In the genomic region with DNA sequence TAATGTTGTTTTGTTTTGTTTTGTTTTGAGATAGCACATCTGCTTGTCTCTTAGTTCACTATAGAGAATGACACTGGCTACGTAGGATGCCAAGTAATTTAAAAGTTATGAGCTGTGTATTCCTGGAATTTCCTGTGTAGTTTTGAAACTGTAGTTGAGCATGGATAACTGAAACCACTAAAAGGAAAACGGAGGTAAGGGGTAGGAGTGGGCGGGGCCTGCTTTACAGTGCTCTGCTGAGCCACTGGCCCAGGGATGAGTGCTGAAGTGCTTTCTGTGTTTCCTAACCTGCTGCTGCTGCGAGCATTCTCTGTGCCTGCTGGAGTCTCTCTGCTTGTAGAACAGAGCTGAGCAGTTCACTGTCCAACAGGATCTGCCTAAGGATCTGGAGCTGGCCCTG, we compare ENCODE assay signal across 20 mouse cellular contexts. TPM values are rescaled to one million over a fixed set of nuclear protein-coding genes. Genes with fewer than 3 reads are reported as not detected.
DNase-seq lines count a peak whose midpoint lies in the region; ATAC-seq lines count a peak whose summit lies in the region.
"Had no signal": no experiment of that assay in that cellular context is flagged by ENCODE, and none has a peak within 500 bp of the region (broad histone marks: within the 10 kb centered on the region; RNA-seq: fewer than 3 reads in every experiment).

No protein-coding gene starts in this region.

- no peaks in the 10 kb centered on the region for H3K27me3 ChIP-seq in embryonic facial prominence, embryonic 13.5 days
- H3K27me3 ChIP-seq in embryonic facial prominence, embryonic 10.5 days (replicated peaks; ENCODE audit: low read depth, poor library complexity, severe bottlenecking): no peaks in the 10 kb centered on the region
- no peaks in the 10 kb centered on the region for H3K27me3 ChIP-seq in liver, embryonic 11.5 days (replicated peaks; ENCODE audit: control insufficient read depth, insufficient read depth, low read length)
- H3K27me3 ChIP-seq in hindbrain, embryonic 11.5 days (ENCODE audit: control insufficient read depth, insufficient read depth, low read length): no peaks in the 10 kb centered on the region
- H3K27me3 ChIP-seq: kidney, embryonic 15.5 days; limb, embryonic 15.5 days; neural tube, embryonic 13.5 days had no signal

- peak overlapping the region; percentile 56; the same call in 1 of the 2 replicates for H3K27ac ChIP-seq in embryonic facial prominence, embryonic 13.5 days
- no peak overlapping the region for H3K27ac ChIP-seq in embryonic facial prominence, embryonic 10.5 days (replicated peaks)
- no peak overlapping the region for H3K27ac ChIP-seq in liver, embryonic 11.5 days (ENCODE audit: low read depth, low read length)
- H3K27ac ChIP-seq in hindbrain, embryonic 11.5 days (ENCODE audit: low read depth, low read length): no peak overlapping the region
- H3K27ac ChIP-seq: hindbrain, postnatal 0 days; kidney, embryonic 15.5 days; limb, embryonic 15.5 days; midbrain, embryonic 10.5 days; neural tube, embryonic 13.5 days had no signal

- peaks cover 28% of the 10 kb centered on the region for H3K4me1 ChIP-seq in embryonic facial prominence, embryonic 13.5 days
- H3K4me1 ChIP-seq in embryonic facial prominence, embryonic 10.5 days: peaks cover 24% of the 10 kb centered on the region
- H3K4me1 ChIP-seq in liver, embryonic 11.5 days (replicated peaks; ENCODE audit: control insufficient read depth, insufficient read depth, low read length): no peaks in the 10 kb centered on the region; the same call in 1 of the 2 replicates
- H3K4me1 ChIP-seq in hindbrain, embryonic 11.5 days (replicated peaks; ENCODE audit: control insufficient read depth, insufficient read depth, low read length): peaks cover 10% of the 10 kb centered on the region

- H3K9me3 ChIP-seq in embryonic facial prominence, embryonic 13.5 days: no peaks in the 10 kb centered on the region
- no peaks in the 10 kb centered on the region for H3K9me3 ChIP-seq in embryonic facial prominence, embryonic 10.5 days
- no peaks in the 10 kb centered on the region for H3K9me3 ChIP-seq in liver, embryonic 11.5 days (ENCODE audit: control insufficient read depth, low read length)
- no peaks in the 10 kb centered on the region for H3K9me3 ChIP-seq in hindbrain, embryonic 11.5 days (ENCODE audit: control insufficient read depth, low read length)
- H3K9me3 ChIP-seq: kidney, embryonic 15.5 days; limb, embryonic 15.5 days; midbrain, embryonic 10.5 days; neural tube, embryonic 13.5 days had no signal

- H3K4me3 ChIP-seq in embryonic facial prominence, embryonic 13.5 days: no peak overlapping the region
- H3K4me3 ChIP-seq in embryonic facial prominence, embryonic 10.5 days: no peak overlapping the region
- no peak overlapping the region for H3K4me3 ChIP-seq in liver, embryonic 11.5 days (ENCODE audit: low read depth, low read length)
- H3K4me3 ChIP-seq in hindbrain, embryonic 11.5 days (ENCODE audit: low read depth, low read length): no peak overlapping the region
- H3K4me3 ChIP-seq: kidney, embryonic 15.5 days; limb, embryonic 15.5 days; midbrain, embryonic 10.5 days; neural tube, embryonic 13.5 days had no signal

- ATAC-seq in embryonic facial prominence, embryonic 13.5 days (ENCODE audit: insufficient number of reproducible peaks, insufficient read depth, low FRiP score, low TSS enrichment, low read depth): no peak
- ATAC-seq in liver, embryonic 11.5 days (replicated peaks; ENCODE audit: low FRiP score): no peak
- ATAC-seq in hindbrain, embryonic 11.5 days (ENCODE audit: low FRiP score): no peak
- ATAC-seq: forebrain, postnatal 0 days; hindbrain, postnatal 0 days had no signal

- H3K4me2 ChIP-seq in embryonic facial prominence, embryonic 13.5 days: no peak overlapping the region
- no peak overlapping the region for H3K4me2 ChIP-seq in liver, embryonic 11.5 days
- no peak overlapping the region for H3K4me2 ChIP-seq in hindbrain, embryonic 11.5 days (replicated peaks; ENCODE audit: low read depth, low read length)
- H3K4me2 ChIP-seq: heart, embryonic 11.5 days; kidney, embryonic 15.5 days; limb, embryonic 15.5 days; neural tube, embryonic 13.5 days had no signal

- no peak overlapping the region for H3K9ac ChIP-seq in embryonic facial prominence, embryonic 13.5 days
- no peak overlapping the region for H3K9ac ChIP-seq in liver, embryonic 11.5 days (ENCODE audit: low read depth, low read length)
- H3K9ac ChIP-seq in hindbrain, embryonic 11.5 days (ENCODE audit: low read depth, low read length): no peak overlapping the region
- H3K9ac ChIP-seq: forebrain, postnatal 0 days; kidney, embryonic 15.5 days; limb, embryonic 15.5 days; neural tube, embryonic 13.5 days had no signal

- H3K36me3 ChIP-seq in embryonic facial prominence, embryonic 13.5 days: peaks cover 3% of the 10 kb centered on the region; the same call in 1 of the 2 replicates
- H3K36me3 ChIP-seq in embryonic facial prominence, embryonic 10.5 days (replicated peaks): peaks cover 5% of the 10 kb centered on the region; the same call in 1 of the 2 replicates
- no peaks in the 10 kb centered on the region for H3K36me3 ChIP-seq in liver, embryonic 11.5 days (ENCODE audit: control insufficient read depth, insufficient read depth, low read length)
- no peaks in the 10 kb centered on the region for H3K36me3 ChIP-seq in hindbrain, embryonic 11.5 days (ENCODE audit: control insufficient read depth, insufficient read depth, low read length)
- H3K36me3 ChIP-seq: kidney, embryonic 15.5 days; neural tube, embryonic 13.5 days had no signal

- 36% methylated on average over 4 of the region's 4 CpGs for WGBS in embryonic facial prominence, embryonic 13.5 days
- WGBS in embryonic facial prominence, embryonic 10.5 days: 65% methylated on average over 4 of the region's 4 CpGs
- 65% methylated on average over 4 of the region's 4 CpGs for WGBS in liver, embryonic 11.5 days
- 60% methylated on average over 4 of the region's 4 CpGs for WGBS in hindbrain, embryonic 11.5 days

- no peak for DNase-seq in embryonic facial prominence, embryonic 10.5 days (ENCODE audit: low spot score)
- peak; percentile 18 for DNase-seq in liver
- no peak for DNase-seq in liver, embryonic 11.5 days (ENCODE audit: low spot score)
- DNase-seq in thymus, postnatal 4 days: peak; percentile 41
- DNase-seq in thymus, adult 18-20 months: no peak
- no peak for DNase-seq in spleen, postnatal 4 days (ENCODE audit: low spot score in 2 of 2)
- DNase-seq in hindbrain, embryonic 11.5 days (ENCODE audit: low spot score): no peak
- DNase-seq: adrenal gland, postnatal 25 days; cerebellum, adult 9-11 months; embryo, embryonic 11 days; forebrain, postnatal 0 days; heart, postnatal 36 days; layer of hippocampus, adult 9-11 months had no signal

RNA-seq across cellular contexts. Expression of gene Tent4b, which starts 22.3 kb away (rescaled TPM):
- 9.1 and 11.1 TPM in 2 replicates for polyA plus RNA-seq in embryonic facial prominence, embryonic 13.5 days (2015; fragmentation: Nextera tagmentation; extraction: Ambion mirVana)
- polyA plus RNA-seq in embryonic facial prominence, embryonic 10.5 days (2016; fragmentation: Nextera tagmentation; extraction: Ambion mirVana): 9.9 and 11.6 TPM in 2 replicates
- polyA plus RNA-seq in liver, embryonic 11.5 days (2014; fragmentation: Nextera tagmentation; extraction: Ambion mirVana): 11.2 and 11.9 TPM in 2 replicates
- 12.1 and 14.5 TPM in 2 replicates for polyA plus RNA-seq in hindbrain, embryonic 11.5 days (2014; fragmentation: Nextera tagmentation; extraction: Ambion mirVana)

RNA-seq across cellular contexts. Expression of gene Adcy7, which starts 50.9 kb away (rescaled TPM):
- 6.6 and 7.3 TPM in 2 replicates for polyA plus RNA-seq in embryonic facial prominence, embryonic 13.5 days (2015; fragmentation: Nextera tagmentation; extraction: Ambion mirVana)
- polyA plus RNA-seq in embryonic facial prominence, embryonic 10.5 days (2016; fragmentation: Nextera tagmentation; extraction: Ambion mirVana): 2.4 and 2.6 TPM in 2 replicates
- 46.6 and 49.7 TPM in 2 replicates for polyA plus RNA-seq in liver, embryonic 11.5 days (2014; fragmentation: Nextera tagmentation; extraction: Ambion mirVana)
- 1.7 and 2.5 TPM in 2 replicates for polyA plus RNA-seq in hindbrain, embryonic 11.5 days (2014; fragmentation: Nextera tagmentation; extraction: Ambion mirVana)

Comparison
In these comparisons a context has a peak if more than half of its experiments do, and no peak if none do; other contexts are left out.
1. DNase-seq: peak in liver (single experiment) and thymus, postnatal 4 days (single experiment); none in embryonic facial prominence, embryonic 10.5 days (single experiment), liver, embryonic 11.5 days (single experiment), thymus, adult 18-20 months (0 of 2), spleen, postnatal 4 days (0 of 2) and hindbrain, embryonic 11.5 days (single experiment).